Comparison of ENCODE assay signal across 8 mouse cellular contexts in genomic region chr6:51795300-51795699, GRCm38 (mm10).
DNase-seq lines count a peak whose midpoint lies in the region; ATAC-seq and TF ChIP-seq lines count a peak whose summit lies in the region.

No protein-coding gene starts in this region.

- H3K27ac ChIP-seq in midbrain, embryonic 16.5 days (ENCODE audit: low read length): no peak overlapping the region

- no peaks in the 10 kb centered on the region for H3K36me3 ChIP-seq in midbrain, embryonic 16.5 days (ENCODE audit: control insufficient read depth, insufficient read depth, low read length)

- H3K4me3 ChIP-seq in midbrain, embryonic 16.5 days (ENCODE audit: low read depth, low read length): no peak overlapping the region

- 0 out of 2 replicates have a peak, but pooled peaks cover 4% of the 10 kb centered on the region for H3K4me1 ChIP-seq in midbrain, embryonic 16.5 days (ENCODE audit: control insufficient read depth, insufficient read depth, low read length)

- H3K4me2 ChIP-seq in midbrain, embryonic 16.5 days (ENCODE audit: low read length): no peak overlapping the region

- peak; percentile 53 for TF ChIP-seq CTCF in brain, embryonic 14.5 days (IDR thresholded peaks at IDR 0.05; ENCODE audit: borderline replicate concordance, extremely low read depth, insufficient read depth, insufficient read length)

- 58% methylated on average over 4 of the region's 4 CpGs for WGBS in midbrain, embryonic 16.5 days

- TF ChIP-seq POLR2A in brain, embryonic 14.5 days (IDR thresholded peaks at IDR 0.05; ENCODE audit: borderline replicate concordance, extremely low read depth, insufficient read depth, insufficient read length, poor library complexity, severe bottlenecking): no peak

- no peaks in the 10 kb centered on the region for H3K27me3 ChIP-seq in midbrain, embryonic 16.5 days (ENCODE audit: control insufficient read depth, insufficient read depth, low read depth, low read length)

- H3K9me3 ChIP-seq in midbrain, embryonic 16.5 days (replicated peaks; ENCODE audit: control insufficient read depth, low read length, poor library complexity, severe bottlenecking): no peaks in the 10 kb centered on the region

- no peak overlapping the region for H3K9ac ChIP-seq in midbrain, embryonic 16.5 days (ENCODE audit: low read depth, low read length)

- peak; percentile 27 for DNase-seq in gastrocnemius, adult 18-20 months (ENCODE audit: low spot score)
- DNase-seq in gastrocnemius, postnatal 25 days: no peak
- peak; percentile 5 for DNase-seq in right cerebral cortex, adult 18-20 months
- DNase-seq in right cerebral cortex, postnatal 25 days: no peak
- no peak for DNase-seq in brain, embryonic 14.5 days (ENCODE audit: low read depth)
- DNase-seq in kidney, adult 9 months: peak; percentile 52
- DNase-seq in monocyte, adult 2 months (ENCODE audit: low read depth in 1 of 2, low spot score in 2 of 2): peak; percentile 6 to 9

- ATAC-seq in midbrain, embryonic 16.5 days: no peak

Comparison
In these comparisons a context has a peak if more than half of its experiments do, and no peak if none do; other contexts are left out.
1. DNase-seq: peak in gastrocnemius, adult 18-20 months (single experiment), right cerebral cortex, adult 18-20 months (single experiment), kidney, adult 9 months (single experiment) and monocyte, adult 2 months (2 of 2); none in gastrocnemius, postnatal 25 days (single experiment), right cerebral cortex, postnatal 25 days (single experiment) and brain, embryonic 14.5 days (single experiment).